Mouse (Mus musculus) mouse embryonic stem cell (cell line): ENCODE measurements around the gene Fhl2.

Experiments used
- in situ Hi-C, 2 experiments: fragments of 300-500 bp; cut with MboI; formaldehyde crosslinking; loops; 1 replicate in 1 of 2; 3 replicates in 1 of 2; pipeline ENCODE4 v1.14.3; 2019 to 2020; ENCODE audit warnings: low sequenced_read_pairs in 2 of 2, low pct_unique_long_range_greater_than_20kb in 1 of 2, mixed read lengths in 1 of 2; ENCODE audit not compliant: unreplicated experiment in 1 of 2

Gene Fhl2

DNA sequence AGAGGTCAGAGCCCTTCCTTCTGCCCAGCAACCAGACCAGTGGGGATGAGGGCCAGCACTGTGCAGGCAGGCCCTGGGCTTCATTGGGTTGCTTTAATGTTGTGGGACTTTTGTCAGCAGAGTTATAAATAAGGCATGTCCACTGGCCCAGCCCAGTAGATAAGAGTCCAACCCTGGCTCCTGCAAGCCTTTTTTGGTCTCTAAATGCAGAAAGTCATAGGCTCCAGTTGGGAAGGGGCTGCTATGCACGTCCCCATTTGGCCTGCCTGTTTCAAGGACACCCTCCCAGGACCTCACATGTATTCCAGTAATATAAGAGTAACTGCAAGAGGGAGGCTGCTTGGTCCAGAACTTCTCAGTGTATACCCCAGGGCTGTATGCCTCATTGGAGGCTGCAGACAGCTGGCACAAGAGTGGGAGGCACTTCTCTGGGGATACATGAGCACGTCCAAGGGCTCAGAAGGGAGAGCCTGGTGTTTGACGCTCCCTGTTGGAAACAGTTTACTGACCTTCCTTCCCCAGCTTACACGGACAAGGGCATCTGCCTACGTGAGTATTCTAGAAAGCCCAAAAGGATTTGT is at the start of gene Fhl2:
Gene Fhl2 (minus strand): TSS at position 324 of the 581 bp plus-strand sequence.
- in situ Hi-C loops = no loop called here

DNA sequence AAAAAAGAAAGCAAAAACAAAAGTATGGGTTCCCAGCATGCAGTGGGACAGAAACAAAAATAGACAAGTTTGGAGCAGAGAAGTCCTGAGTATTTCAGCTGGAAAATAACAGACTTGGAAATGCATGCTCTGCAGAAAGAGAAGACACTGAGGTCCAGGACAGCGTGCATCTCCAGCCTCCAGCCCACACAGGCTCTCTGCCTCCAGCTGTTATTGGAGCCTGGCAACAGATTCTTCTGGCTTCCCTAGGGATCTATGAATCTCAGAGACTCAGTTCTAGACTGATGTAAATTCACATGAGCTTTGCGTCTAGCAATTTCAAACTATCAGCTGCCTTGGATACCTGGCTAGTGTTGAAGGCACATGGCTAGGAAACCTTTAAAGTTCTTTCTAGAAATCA is 48.2 kb upstream of the Fhl2 start:
- in situ Hi-C loops = no loop called here

DNA sequence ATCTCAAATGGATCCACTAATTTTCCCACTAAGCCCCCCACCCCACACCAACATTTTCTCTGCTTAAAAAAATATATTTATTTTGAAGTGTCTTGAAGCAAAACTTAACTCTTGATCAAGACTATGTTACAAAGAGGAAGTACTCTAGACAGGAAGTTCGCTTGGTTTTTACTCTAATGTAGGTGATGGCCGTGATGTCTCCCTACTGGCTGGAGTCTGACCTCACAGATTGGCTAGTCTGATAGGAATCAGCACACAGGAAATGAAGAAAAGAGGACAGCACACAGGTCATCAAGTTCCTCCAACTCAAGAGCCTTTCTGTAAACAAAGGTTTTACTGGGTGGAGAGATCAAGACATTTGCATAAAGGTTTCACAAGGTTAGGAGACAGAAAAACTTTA is 44.4 kb upstream of the Fhl2 start:
- in situ Hi-C loops = no loop called here

DNA sequence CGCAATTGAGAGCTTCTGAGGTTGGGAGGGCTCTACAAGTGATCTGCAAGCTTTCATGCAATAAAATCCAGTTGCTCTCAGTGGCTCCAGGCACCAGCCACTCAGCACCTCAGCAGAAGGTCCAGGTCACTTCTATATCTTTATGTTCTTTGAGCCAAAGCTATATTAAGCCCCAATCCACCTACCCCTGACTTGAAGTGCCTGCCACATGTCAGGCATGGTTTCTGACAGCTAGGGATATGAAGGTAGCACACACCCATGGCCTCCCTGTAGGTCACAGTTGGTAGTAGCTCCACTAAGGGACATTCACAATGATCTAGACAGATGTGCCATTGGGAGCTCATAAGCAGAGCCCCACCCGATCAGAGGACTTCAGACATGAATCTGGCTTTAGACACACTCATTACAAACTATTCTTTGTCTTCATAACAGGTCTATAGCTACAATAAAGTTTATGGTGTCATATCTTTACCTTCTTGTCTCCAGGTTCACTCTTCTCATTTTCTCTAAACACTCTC is 43.1 kb upstream of the Fhl2 start:
- in situ Hi-C loops = no loop called here

DNA sequence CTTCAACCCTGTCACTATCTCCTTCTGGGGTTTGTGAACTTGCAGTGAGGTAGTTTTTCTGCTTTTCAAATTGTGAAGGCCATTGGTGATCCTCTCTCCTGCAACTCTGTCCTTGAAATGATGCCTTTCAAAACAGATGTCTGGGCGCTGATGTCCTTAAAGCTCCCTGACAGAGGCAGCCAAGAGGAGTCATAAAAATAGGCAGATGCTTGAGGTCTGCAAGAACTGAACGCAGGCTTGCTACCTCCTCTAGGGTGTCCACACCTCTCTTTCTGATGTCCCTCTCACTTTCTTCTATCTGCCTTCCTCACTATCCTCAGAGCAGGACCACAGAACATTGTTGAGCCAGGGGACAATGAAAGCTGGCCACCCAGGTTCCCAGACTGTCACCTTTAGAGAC is 41.7 kb upstream of the Fhl2 start:
- in situ Hi-C loops = no loop called here

DNA sequence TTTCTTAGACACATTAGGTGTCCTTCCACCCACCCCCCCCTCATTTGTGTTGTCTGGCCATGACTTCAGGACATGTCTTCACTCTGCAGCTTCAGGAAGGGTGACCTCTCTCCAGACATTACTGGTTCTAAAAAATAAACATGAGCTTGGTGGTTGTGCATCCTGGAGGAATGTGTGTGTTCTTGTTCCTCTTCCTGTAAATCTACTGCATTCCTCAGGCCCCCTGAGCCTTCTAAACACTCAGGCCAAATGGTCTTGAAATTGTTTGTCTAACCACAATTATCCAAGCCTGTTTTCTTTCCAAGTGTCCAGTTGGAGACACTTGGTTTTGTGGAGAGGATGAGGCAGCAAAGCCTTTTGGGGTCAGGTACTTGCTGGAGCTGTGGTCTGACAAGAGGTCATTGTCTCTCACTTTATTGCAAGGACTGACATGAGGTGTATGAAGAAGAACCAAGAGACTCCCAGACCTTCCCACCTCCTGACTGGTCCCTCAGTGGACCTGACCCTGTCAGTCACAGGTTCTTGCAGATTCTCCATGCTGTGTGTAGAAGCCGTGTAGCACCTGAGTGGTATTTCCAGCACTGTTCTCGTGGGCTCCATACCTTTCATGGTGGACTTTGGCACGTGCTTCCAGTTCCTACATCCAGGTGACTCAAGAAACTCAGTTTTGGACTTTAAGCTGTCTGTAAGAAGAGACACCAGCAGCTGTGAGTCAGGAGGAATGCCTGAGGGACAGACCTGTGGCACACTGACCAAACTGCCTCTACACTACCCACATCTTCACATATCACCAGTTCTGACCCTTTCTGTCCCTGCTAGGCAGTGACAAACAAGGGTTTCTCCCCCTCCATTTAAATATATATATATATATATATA is 40.8 kb upstream of the Fhl2 start:
- in situ Hi-C loops = no loop called here

DNA sequence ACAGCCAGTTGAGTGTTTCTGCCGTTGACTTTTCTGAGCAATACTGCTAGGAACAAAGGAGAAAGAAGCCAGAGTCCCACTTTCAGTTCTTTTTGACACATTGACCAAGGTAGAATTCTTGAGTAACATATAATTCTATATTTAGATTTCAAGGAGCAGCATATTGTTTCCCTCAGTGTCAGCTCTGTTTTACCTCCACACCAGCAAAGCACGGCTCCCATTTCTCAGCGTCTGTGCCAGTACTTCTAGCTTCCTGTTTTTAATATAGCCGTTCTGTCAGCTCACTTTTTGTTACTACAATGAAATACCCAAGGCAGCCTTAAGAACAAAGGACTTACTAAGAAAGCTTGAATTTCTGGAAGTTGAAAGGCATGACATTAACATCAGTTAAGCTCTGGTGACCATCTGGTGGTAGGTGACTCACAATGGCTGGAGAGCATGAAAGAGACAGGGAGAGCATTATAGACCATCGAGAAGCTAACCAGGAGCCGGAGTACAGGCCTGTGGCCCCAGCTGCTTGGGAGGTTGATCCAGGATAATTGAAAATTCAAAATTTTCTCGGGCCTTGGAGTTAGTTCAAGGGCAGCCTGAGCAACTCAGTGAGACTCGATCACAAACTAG is 28.9 kb upstream of the Fhl2 start:
- in situ Hi-C loops = no loop called here

DNA sequence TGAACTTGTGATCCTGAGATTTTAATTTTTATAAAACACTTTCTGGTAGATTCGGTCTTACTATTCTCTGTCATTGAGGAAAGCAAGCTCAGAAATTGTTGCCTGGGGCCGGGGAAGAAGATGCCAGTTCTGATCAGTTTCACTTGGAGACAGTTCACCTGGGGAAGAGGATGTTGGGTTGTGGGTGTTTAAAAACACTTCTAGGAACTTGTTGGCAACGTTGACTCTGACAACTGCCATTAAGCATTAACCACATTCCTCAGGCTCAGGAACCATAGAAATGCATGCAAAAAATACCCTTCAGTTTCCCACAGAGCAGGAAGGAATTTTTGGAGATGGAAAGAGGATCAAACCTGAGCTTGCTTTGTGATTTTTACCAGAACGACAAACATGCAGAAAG is 28.2 kb upstream of the Fhl2 start:
- in situ Hi-C loops = no loop called here

DNA sequence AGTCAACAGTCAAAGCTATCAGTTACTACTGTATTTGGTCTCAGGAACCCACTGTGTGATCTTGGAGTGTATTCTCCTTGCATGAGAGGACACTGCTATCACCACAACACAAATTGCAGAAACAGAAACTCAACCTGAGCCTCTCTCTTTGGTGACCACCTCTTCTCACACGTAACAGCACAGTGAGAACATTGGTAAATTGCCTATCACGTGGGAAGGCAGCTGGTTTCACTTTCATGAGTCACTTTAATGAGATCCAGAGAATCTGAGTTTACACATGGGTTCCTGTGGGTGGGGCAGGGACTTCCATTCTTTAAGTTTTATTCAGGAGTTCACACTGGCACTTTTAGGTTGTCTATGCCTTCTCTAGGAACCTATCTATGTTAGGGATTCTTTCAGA is 27.4 kb upstream of the Fhl2 start:
- in situ Hi-C loops = no loop called here

DNA sequence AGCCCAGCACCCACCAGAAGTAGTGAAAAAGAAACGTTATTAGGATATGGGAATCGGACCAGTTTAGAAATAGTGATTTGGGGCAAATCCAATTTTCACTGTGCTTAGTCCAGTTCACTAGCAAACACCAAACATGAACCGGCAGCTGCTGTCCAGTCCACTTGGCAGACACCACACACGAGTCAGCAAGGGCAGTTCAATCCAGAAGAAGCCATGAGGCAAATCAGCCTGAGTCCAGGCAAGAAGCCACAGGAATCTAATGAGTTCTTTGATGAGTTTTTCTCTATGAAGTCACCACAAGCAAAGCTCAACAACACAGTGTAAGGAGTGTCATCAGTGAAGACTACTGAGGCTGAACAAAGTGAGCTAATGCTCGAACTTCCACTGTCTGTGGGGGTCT is 26.3 kb upstream of the Fhl2 start:
- in situ Hi-C loops = no loop called here

DNA sequence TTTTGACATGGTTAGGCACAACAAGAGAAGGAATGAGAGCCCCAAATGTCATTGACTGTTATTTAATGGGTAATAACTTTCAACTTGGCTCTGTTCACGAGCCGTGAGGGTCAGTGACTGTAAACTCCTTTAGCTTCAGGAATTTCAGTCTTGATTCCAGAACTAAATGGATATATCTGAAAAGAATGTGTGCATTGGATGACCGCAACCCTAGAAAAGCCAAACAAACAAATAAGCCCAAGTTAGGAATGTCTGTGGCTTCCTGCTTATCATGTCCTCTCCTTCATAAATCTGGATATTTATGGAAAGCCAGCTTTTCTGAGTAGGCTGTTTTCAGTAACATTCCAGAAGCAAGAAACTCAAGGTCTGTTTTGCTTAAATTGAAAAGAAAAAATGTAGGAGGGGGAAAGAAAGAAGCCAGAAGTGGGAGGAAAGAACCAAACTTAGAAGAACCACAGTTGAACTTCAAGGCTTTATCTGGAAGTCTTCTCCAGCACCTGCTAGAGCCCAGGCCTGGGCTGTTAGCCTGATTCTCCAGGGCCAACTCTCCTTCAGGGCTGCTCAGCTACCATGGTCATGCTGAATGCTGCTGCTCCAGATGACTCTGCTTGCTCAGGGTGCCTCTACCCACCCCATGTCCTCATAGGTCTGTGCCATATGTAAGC is 21.4 kb upstream of the Fhl2 start:
- in situ Hi-C loops = no loop called here

DNA sequence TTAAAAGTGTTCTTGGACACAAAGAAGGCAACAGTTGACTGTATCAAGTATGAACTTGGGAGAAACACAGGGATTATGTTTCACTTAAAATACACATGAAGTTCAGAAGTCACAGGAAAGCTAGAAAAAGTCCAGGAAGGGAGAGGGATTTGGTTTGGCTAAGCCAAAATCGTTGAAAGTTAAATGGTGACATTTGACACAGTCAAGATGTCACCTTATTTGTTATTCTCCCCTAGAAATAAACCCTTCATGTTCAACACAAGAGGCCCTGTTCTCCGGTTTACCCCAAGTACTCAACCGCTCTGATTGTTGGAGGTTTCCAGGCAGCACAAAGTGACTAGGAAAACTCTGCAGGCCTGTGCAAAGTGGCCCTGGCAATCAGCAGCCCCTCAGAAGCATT is 18.8 kb upstream of the Fhl2 start:
- in situ Hi-C loops = no loop called here

DNA sequence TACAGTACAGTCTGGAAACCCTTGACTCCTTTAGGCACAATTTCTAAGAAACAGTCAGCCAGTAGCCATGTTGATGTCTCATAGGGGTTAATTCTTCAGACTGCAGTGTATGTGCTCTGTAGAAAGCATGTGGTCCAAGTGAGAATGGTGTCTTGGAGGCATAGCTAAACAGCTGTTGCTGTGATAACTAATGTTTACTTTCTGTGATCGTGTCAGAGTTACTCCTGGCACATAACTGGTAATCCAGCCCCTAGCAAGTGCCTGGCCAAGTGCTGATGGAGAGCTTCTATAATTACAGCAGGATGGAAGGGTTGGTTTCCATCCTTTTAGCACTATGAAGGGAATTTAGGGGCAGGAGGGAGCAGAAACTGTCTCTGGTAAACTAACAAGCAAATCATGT is 14.5 kb upstream of the Fhl2 start:
- in situ Hi-C loops = no loop called here

DNA sequence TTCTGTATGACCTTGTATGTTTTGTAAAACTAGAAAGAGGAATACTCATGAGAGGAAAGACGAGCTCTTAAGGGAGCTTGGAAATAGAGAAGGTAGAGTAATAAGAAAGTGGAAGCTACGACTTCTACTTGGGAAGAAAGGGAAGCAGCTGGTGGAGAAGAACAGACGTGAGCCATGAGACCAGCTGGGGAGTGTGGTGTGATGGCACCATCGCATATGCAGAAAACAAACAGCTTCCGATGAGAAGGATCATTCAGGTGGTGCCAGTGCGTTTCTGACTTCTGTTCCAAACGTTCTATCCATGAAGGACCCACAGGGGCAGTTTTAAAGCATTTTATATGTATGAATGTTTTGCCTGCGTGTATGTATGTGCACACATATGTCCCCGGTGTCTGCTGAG is 13.5 kb upstream of the Fhl2 start:
- in situ Hi-C loops = no loop called here

DNA sequence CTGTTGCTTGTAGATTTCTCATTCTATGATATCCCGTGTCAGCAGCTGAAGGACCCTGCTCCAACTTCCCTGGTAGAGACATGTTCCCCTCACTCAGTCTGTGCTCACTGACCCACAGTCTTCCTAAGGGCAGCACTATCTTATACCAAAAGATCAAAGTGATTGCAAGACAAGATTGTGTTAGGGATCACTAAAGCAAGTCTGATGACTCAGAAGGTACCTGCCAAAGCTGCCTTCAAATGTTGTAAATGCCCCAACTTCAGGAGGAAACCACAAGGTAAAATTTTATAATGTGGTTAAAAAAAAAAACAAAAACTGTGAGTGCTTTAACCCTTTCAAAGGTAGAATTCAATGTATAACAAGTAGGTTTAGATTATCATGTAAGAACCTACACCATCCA is 10.4 kb upstream of the Fhl2 start:
- in situ Hi-C loops = no loop called here

DNA sequence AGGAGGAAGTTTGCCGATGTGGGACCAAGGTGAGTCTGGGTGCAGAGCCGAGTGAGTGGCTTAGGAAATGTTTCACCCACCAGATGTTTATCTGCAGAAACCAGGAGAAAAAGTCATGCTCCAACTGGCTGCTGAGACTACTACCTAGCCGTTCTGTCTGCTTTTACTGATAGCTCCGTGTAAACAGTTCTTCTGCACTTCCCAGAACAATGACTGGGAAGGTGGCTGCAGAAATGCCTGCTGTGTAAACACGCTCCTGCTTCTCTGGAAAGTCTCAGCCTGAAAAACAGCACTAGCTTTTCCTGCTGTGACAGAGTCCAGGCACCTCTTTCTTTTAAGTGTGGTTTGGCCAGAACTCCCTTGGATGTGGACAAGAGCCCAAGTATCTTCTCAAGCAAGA is 6.5 kb upstream of the Fhl2 start:
- in situ Hi-C loops = no loop called here

DNA sequence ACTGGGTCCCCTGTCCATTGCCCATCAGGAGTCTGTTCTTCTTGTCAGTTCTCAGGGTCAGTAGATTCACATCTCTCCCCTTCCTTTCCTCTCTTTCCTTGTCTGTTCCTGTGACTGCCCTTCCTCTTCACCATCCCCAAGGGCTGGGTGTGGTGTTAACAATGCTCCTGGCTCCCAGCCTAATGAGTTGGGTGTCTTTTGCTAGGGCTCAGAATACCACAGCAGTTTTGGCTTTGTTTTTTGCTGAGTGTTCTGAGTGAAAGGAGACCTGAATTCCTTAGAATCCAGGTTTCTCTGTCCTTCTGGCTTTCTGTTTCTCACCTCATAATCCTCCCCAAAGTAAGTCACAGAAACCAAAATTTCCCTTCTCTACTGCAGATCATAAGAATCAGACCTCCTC is 5.4 kb upstream of the Fhl2 start:
- in situ Hi-C loops = no loop called here

DNA sequence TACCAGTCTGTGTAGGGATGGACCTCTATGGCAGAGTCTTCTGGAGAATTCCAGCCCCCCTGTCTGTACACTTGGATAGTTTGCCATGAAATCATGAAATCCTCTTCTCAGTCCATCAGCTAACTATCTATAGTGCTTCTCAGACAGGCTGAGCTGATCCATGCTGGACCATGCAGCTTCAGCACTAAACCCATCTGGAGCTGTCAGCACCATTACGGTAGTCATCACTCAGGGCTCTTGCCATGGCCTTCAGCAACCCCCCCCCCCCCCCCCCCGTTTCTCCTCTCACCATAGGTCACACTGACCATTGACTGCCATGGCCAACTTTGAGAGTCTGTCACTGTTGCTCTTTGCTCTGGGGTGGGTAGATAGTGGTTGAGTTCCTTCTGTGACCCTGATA is 5.0 kb upstream of the Fhl2 start:
- in situ Hi-C loops = no loop called here

DNA sequence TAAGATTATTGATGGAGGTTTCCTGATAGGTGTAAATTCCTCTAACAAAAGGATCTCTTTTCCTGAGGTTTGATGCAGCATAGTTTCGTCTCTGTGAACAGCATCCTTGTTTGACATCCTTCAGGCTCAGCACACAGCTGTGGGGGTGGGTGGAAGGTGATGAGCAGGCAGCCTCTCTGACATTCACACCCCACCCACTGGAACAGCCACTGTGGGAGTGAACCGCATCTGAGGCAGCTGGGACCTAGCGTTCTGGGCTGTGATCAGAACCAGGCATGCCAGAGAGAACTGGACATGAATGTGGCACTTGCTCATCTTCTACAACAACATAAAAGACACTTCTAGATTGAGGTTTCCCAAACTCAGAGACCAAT is 3.1 kb upstream of the Fhl2 start:
- in situ Hi-C loops = no loop called here
